10 mouse cellular contexts compared by ENCODE assay signal in genomic region chr19:44161515-44161914, GRCm38 (mm10). TPM values are rescaled to one million over a fixed set of nuclear protein-coding genes. Genes with fewer than 3 reads are reported as not detected.
A peak's percentile ranks its signal among the peaks of the same experiment; 100 is the strongest.
DNase-seq lines count a peak whose midpoint lies in the region; ATAC-seq and TF ChIP-seq lines count a peak whose summit lies in the region.
"Had no signal": no experiment of that assay in that cellular context is flagged by ENCODE, and none has a peak within 500 bp of the region (broad histone marks: within the 10 kb centered on the region; RNA-seq: fewer than 3 reads in every experiment).

No protein-coding gene starts in this region.

- no peak overlapping the region for H3K27ac ChIP-seq in layer of hippocampus, adult 2 months
- H3K27ac ChIP-seq: neural tube, embryonic 13.5 days; stomach, embryonic 15.5 days had no signal

- peak; percentile 83 for TF ChIP-seq CTCF in layer of hippocampus, adult 2 months (conservative IDR thresholded peaks at IDR 0.05)

- no peak overlapping the region for H3K4me3 ChIP-seq in layer of hippocampus, adult 2 months
- H3K4me3 ChIP-seq: neural tube, embryonic 13.5 days; stomach, embryonic 15.5 days had no signal

- no peak for DNase-seq in layer of hippocampus, adult 2 months (ENCODE audit: low spot score in 2 of 2)
- DNase-seq in layer of hippocampus, adult 11-12 months (ENCODE audit: low spot score): no peak
- DNase-seq in ES-CJ7 (ENCODE audit: low read depth, low spot score) (peak; percentile 64), NIH3T3 (ENCODE audit: low read depth) (peak; percentile 61)
- DNase-seq in yolk sac, embryonic 10.5 days (ENCODE audit: low spot score): no peak
- no peak for DNase-seq in right cerebral cortex, postnatal 25 days
- DNase-seq: lung, adult 2 months had no signal

- ATAC-seq in megakaryocyte progenitor cell, adult 5-6 weeks (replicated peaks; ENCODE audit: poor library complexity): peak; percentile 85

RNA-seq across cellular contexts. Expression of gene Bloc1s2, which starts 15.3 kb away (rescaled TPM):
- total RNA-seq in layer of hippocampus, adult 2 months (2021): 10 to 100 TPM; 58.3 to 60.8 TPM
- 131 and 140 TPM in 2 replicates for total RNA-seq in megakaryocyte progenitor cell, adult 5-6 weeks (2015)
- total RNA-seq in megakaryocyte progenitor cell, adult 5-6 weeks (2017): 79.0 and 96.2 TPM in 2 replicates

RNA-seq across cellular contexts. Expression of gene Cwf19l1, which starts 25.8 kb away (rescaled TPM):
- 10 to 100 TPM; 18.0 to 19.4 TPM for total RNA-seq in layer of hippocampus, adult 2 months (2021)
- total RNA-seq in megakaryocyte progenitor cell, adult 5-6 weeks (2015): 40.2 and 48.9 TPM in 2 replicates
- 33.9 and 38.4 TPM in 2 replicates for total RNA-seq in megakaryocyte progenitor cell, adult 5-6 weeks (2017)

RNA-seq across cellular contexts. Expression of gene Pkd2l1, which starts 30.7 kb away (rescaled TPM):
- total RNA-seq in layer of hippocampus, adult 2 months (2021): under 1 TPM; 0.15 to 0.31 TPM
- not detected in 2 replicates for total RNA-seq in megakaryocyte progenitor cell, adult 5-6 weeks (2015)
- not detected in 2 replicates for total RNA-seq in megakaryocyte progenitor cell, adult 5-6 weeks (2017)

RNA-seq across cellular contexts. Expression of gene Scd3, which starts 41.6 kb away (rescaled TPM):
- 1 to 10 TPM; 1.6 to 2.2 TPM for total RNA-seq in layer of hippocampus, adult 2 months (2021)
- total RNA-seq in megakaryocyte progenitor cell, adult 5-6 weeks (2015): not detected in 2 replicates
- not detected in 2 replicates for total RNA-seq in megakaryocyte progenitor cell, adult 5-6 weeks (2017)

RNA-seq across cellular contexts. Expression of gene Chuk, which starts 54.2 kb away (rescaled TPM):
- total RNA-seq in layer of hippocampus, adult 2 months (2021): 10 to 100 TPM; 47.1 to 58.0 TPM
- 41.4 and 44.0 TPM in 2 replicates for total RNA-seq in megakaryocyte progenitor cell, adult 5-6 weeks (2015)
- total RNA-seq in megakaryocyte progenitor cell, adult 5-6 weeks (2017): 52.6 and 74.3 TPM in 2 replicates

Comparison
In these comparisons a context has a peak if more than half of its experiments do, and no peak if none do; other contexts are left out.
1. DNase-seq: peak in ES-CJ7 (single experiment) and NIH3T3 (single experiment); none in layer of hippocampus, adult 2 months (0 of 2), layer of hippocampus, adult 11-12 months (single experiment), yolk sac, embryonic 10.5 days (single experiment) and right cerebral cortex, postnatal 25 days (single experiment).